Mouse (Mus musculus): ENCODE results near the gene Gm20388. TPM values are rescaled to one million over a fixed set of nuclear protein-coding genes. Genes with fewer than 3 reads are reported as not detected.

The Gm20388 gene
- polyA plus RNA-seq, 1 experiment = 28.1 TPM

DNA sequence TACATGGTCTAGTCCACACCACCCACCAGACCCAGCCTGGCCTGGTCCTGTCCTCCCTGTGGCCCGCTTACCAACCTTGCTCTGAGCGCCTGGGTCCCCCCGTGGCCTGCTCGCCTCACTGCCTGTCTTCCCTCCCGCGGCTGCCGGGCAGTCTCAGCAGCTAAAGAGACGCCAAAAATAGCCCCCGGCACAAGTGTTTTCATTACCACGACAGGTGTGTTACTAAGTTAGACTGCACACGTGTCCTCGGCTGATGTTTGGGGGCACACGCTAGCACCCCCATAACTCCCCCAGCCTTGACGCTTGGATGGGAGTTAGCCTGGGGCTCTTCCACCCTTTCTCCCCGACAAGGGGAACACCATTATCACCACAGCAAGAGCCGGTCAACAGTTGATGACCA lies 2735.7 kb downstream of the Gm20388 start:
- no peak overlapping the region for H3K27ac ChIP-seq (ENCODE audit: insufficient read depth, low read length)
- TF ChIP-seq EP300 (IDR thresholded peaks at IDR 0.05; ENCODE audit: insufficient read depth, low read depth, low read length) (no peak), POLR2A (IDR thresholded peaks at IDR 0.05; ENCODE audit: insufficient read depth, low read length) (no peak), CTCF (IDR thresholded peaks at IDR 0.05; ENCODE audit: low read depth, low read length) (no peak)
- H3K27me3 ChIP-seq (ENCODE audit: control insufficient read depth, insufficient read depth, low read length, poor library complexity, severe bottlenecking) = no peaks in the 10 kb centered on the region
- no peaks in the 10 kb centered on the region for H3K4me1 ChIP-seq (ENCODE audit: control insufficient read depth, insufficient read depth, low read length)
- no peaks in the 10 kb centered on the region for H3K36me3 ChIP-seq (ENCODE audit: control insufficient read depth, insufficient read depth, low read length, poor library complexity, severe bottlenecking)
- H3K4me3 ChIP-seq (ENCODE audit: low read depth, low read length) = no peak overlapping the region
- no peaks in the 10 kb centered on the region for H3K9me3 ChIP-seq (replicated peaks; ENCODE audit: control insufficient read depth, insufficient read depth, low read length, poor library complexity, severe bottlenecking)
- H3K9ac ChIP-seq (ENCODE audit: low read depth, poor library complexity, severe bottlenecking) = no peak overlapping the region

DNA sequence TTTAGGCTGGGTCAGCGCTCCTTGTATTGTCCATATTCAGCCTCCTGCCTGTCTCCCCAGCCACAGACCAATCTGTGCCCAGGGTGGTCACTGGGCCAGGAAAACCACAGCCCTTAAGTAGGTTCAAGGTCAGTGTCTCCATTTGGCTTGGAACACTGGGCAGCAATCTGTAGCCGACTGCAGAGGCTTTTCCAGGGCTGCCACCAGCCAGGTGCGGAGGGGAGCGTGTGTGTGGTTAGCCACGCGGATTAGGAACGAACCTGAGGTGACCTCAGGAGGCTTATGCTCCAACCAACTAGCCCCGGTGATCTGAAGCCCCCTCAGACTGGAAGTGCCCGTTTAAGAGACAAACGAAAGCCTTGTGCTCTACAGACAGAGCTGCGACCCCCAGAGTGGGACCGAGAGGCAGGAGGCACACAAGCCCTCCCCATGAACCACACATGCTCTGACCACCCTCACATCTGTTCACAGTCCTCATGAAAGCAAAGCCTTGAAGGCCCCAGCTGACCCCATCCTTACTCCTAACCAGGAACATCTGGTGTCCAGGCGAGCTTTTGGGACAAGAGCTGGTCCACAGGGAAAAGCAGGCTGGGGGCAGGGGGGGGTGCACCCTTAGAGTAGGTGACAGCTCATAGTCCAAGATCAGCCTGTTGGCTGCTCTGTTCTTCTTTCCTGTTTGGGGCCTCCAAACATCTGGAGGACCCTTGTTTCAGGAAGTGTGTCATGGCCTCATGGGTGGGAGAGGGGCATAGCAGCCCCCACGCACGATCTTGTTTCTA lies 2737.7 kb downstream of the Gm20388 start:
- no peaks in the 10 kb centered on the region for H3K4me1 ChIP-seq (ENCODE audit: control insufficient read depth, insufficient read depth, low read length)
- no peak overlapping the region for H3K4me3 ChIP-seq (ENCODE audit: low read depth, low read length)
- no peak for TF ChIP-seq CTCF (IDR thresholded peaks at IDR 0.05; ENCODE audit: low read depth, low read length)
- TF ChIP-seq EP300 (IDR thresholded peaks at IDR 0.05; ENCODE audit: insufficient read depth, low read depth, low read length) = no peak
- TF ChIP-seq POLR2A (IDR thresholded peaks at IDR 0.05; ENCODE audit: insufficient read depth, low read length) = no peak
- H3K27me3 ChIP-seq (ENCODE audit: control insufficient read depth, insufficient read depth, low read length, poor library complexity, severe bottlenecking) = no peaks in the 10 kb centered on the region
- no peak overlapping the region for H3K27ac ChIP-seq (ENCODE audit: insufficient read depth, low read length)
- no peaks in the 10 kb centered on the region for H3K9me3 ChIP-seq (replicated peaks; ENCODE audit: control insufficient read depth, insufficient read depth, low read length, poor library complexity, severe bottlenecking)
- H3K9ac ChIP-seq (ENCODE audit: low read depth, poor library complexity, severe bottlenecking) = no peak overlapping the region
- H3K36me3 ChIP-seq (ENCODE audit: control insufficient read depth, insufficient read depth, low read length, poor library complexity, severe bottlenecking) = no peaks in the 10 kb centered on the region

DNA sequence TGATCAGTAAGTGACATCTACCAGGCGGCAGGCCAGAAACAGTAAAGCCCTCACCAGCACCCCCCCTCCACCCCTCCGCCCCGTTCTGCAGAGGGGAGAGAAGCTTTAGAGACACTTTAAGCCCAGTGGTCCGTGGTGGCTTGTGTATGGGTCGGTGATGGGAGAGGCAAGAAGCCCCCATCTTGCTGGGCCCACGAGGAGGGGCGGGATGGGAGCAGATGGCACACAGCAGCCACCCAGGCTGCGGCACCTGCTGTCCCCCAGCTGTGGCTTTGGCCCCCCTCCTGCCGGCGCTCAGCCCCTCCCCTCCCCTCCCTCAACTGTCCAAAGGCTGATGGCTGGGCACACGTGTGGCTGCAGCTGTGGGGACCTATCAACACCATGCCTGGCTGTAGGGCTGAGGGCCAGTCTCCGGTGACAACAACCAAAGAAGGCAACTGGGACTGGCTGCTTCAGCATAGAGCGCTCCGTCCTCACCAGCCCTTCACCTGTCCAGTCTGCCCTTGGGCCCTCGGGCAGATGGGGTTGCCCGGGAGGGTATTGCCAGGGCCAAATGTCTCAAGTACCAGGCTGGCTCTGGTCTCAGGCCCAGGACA lies 2740.8 kb downstream of the Gm20388 start:
- Histone ChIP-seq H3K9me3 (replicated peaks; ENCODE audit: control insufficient read depth, insufficient read depth, low read length, poor library complexity, severe bottlenecking) (no peaks in the 10 kb centered on the region), H3K27me3 (ENCODE audit: control insufficient read depth, insufficient read depth, low read length, poor library complexity, severe bottlenecking) (no peaks in the 10 kb centered on the region), H3K27ac (ENCODE audit: insufficient read depth, low read length) (no peak overlapping the region), H3K4me3 (ENCODE audit: low read depth, low read length) (no peak overlapping the region), H3K36me3 (ENCODE audit: control insufficient read depth, insufficient read depth, low read length, poor library complexity, severe bottlenecking) (no peaks in the 10 kb centered on the region), H3K4me1 (ENCODE audit: control insufficient read depth, insufficient read depth, low read length) (no peaks in the 10 kb centered on the region), H3K9ac (ENCODE audit: low read depth, poor library complexity, severe bottlenecking) (no peak overlapping the region)
- TF ChIP-seq POLR2A (IDR thresholded peaks at IDR 0.05; ENCODE audit: insufficient read depth, low read length) = no peak

DNA sequence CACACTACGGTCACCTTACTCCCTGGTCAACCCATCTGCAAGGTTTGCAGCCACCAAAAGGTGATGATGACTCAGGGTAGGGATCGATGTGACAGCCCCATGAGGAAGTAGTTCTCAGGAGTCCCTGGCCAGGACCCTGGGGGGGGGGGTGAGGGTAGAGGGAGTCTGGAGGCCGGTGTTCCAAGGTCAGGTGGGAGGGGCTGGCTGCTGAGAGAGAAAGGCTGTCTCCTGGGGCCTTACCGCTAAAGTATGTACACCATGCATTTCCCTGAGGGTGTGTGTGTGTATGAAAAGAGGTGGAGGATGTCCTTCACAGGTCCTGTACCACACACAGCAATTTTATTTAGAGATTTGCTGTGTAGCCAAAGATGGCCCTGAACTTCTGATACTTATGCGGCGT lies 2742.0 kb downstream of the Gm20388 start:
- no peak overlapping the region for H3K27ac ChIP-seq (ENCODE audit: insufficient read depth, low read length)
- no peak overlapping the region for H3K9ac ChIP-seq (ENCODE audit: low read depth, poor library complexity, severe bottlenecking)
- no peaks in the 10 kb centered on the region for H3K9me3 ChIP-seq (replicated peaks; ENCODE audit: control insufficient read depth, insufficient read depth, low read length, poor library complexity, severe bottlenecking)
- H3K4me1 ChIP-seq (ENCODE audit: control insufficient read depth, insufficient read depth, low read length) = no peaks in the 10 kb centered on the region
- no peak for TF ChIP-seq EP300 (IDR thresholded peaks at IDR 0.05; ENCODE audit: insufficient read depth, low read depth, low read length)
- no peak for TF ChIP-seq POLR2A (IDR thresholded peaks at IDR 0.05; ENCODE audit: insufficient read depth, low read length)
- TF ChIP-seq CTCF (IDR thresholded peaks at IDR 0.05; ENCODE audit: low read depth, low read length) = no peak
- H3K27me3 ChIP-seq (ENCODE audit: control insufficient read depth, insufficient read depth, low read length, poor library complexity, severe bottlenecking) = no peaks in the 10 kb centered on the region
- no peak overlapping the region for H3K4me3 ChIP-seq (ENCODE audit: low read depth, low read length)
- no peaks in the 10 kb centered on the region for H3K36me3 ChIP-seq (ENCODE audit: control insufficient read depth, insufficient read depth, low read length, poor library complexity, severe bottlenecking)

DNA sequence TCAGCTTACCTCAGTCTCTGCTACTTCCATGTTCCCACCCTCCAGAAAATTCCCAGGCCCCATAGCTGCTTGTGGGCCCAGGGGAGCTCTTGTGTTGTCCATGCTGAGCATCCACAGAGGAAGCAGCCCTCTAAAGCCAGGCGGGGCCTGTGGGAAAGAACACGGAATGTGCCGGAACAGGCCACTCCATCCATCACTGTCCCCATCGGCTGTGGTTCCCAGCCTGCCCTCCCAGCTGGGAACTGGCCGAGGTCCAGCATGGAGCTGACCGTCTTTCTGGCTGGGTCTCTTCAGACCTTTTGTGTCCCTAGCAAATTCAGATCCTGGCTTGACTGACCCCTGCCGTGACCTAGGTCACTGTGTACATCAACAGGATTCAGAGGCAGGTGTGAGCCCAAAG lies 2744.1 kb downstream of the Gm20388 start:
- no peak for TF ChIP-seq POLR2A (IDR thresholded peaks at IDR 0.05; ENCODE audit: insufficient read depth, low read length)
- no peak for TF ChIP-seq EP300 (IDR thresholded peaks at IDR 0.05; ENCODE audit: insufficient read depth, low read depth, low read length)
- no peak for TF ChIP-seq CTCF (IDR thresholded peaks at IDR 0.05; ENCODE audit: low read depth, low read length)
- H3K9me3 ChIP-seq (replicated peaks; ENCODE audit: control insufficient read depth, insufficient read depth, low read length, poor library complexity, severe bottlenecking) = no peaks in the 10 kb centered on the region
- H3K27ac ChIP-seq (ENCODE audit: insufficient read depth, low read length) = no peak overlapping the region
- no peak overlapping the region for H3K9ac ChIP-seq (ENCODE audit: low read depth, poor library complexity, severe bottlenecking)
- no peak overlapping the region for H3K4me3 ChIP-seq (ENCODE audit: low read depth, low read length)
- no peaks in the 10 kb centered on the region for H3K4me1 ChIP-seq (ENCODE audit: control insufficient read depth, insufficient read depth, low read length)
- H3K36me3 ChIP-seq (ENCODE audit: control insufficient read depth, insufficient read depth, low read length, poor library complexity, severe bottlenecking) = no peaks in the 10 kb centered on the region
- no peaks in the 10 kb centered on the region for H3K27me3 ChIP-seq (ENCODE audit: control insufficient read depth, insufficient read depth, low read length, poor library complexity, severe bottlenecking)

Measured in ES-Bruce4 (cell line).